Mouse (Mus musculus) cerebellum, postnatal 14 days (tissue): ENCODE results near the gene Prepl.

Source experiments
- DNase-seq, 2 experiments: peaks; one replicate each; pipeline ENCODE4 v3.0.0; 2021; ENCODE audit warnings: mixed read lengths in 2 of 2

Gene Prepl

DNA sequence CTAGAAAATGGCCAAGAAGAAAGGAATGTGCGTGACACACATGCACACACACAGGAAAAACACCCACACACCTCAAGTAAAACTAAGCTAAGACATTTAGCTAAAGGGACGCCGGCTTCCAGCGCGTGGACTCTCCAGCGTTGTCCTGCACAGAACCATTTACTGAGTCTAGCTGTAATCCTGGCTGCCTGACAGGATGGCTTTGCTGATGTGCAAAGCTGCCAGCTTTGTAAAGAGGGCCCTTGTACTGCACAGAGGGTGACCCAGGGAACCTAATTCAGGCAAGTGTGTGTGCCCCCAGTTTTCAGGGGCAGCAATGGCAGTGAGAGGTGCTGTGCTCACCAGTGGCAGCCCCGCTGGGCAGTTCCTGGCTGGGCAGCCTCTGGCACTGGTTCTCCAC is 22.7 kb downstream of the Prepl start:
- DNase-seq, result no peak

DNA sequence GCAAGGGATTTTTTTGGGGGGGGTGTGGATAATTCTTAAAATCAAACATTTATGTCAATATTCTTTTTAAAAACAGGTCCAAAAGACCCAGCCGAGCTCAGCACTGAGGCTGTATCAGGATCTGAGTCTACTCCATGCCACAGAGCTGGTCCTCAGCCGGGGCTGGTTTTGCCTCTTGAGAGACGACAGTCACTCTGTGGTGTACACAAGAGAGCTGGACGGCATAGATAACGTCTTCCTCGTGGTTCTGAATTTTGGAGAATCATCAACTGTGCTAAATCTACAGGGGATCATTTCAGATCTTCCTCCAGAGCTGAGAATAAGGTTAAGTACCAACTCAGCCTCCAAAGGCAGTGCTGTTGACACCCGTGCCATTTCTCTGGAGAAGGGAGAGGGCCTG is 26.5 kb downstream of the Prepl start:
- no peak for DNase-seq

DNA sequence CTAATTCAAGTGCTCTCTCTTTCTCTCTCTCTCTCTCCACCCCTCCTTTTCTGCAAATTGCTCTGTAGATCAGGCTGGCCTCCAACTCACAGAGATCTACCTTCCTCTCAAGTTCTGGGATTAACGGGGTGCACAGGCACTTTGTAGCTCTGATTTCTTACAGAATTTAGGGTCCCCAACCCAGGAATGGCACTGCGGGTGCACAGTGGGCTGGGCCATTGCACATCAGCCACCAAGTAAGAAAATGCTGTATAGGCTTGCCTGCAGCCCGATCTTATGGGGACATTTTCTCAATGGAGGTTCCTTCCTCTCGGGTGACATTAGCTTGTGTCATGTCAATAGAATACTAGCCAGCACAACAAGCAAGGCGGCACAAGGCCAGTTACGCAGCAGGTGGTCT is 30.9 kb downstream of the Prepl start:
- no peak for DNase-seq

DNA sequence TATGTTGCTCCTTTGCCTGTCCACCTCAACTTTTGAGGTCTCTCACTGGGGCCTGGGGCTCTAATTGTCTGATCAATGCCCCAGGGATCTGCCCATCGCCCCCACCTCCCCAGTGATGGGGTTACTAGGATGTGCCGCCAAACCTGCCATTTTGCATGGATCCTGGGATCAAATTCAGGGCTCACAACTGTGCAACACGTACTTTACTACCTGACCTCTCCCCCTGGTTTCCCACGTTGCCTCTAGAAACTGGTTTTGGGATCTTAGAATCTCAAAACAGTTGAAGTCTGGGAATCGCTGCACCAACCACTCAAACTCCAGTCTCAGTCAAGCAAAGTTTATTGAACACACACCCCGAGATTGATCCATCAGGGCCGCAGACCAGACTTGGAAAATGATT is 31.8 kb downstream of the Prepl start:
- DNase-seq, result no peak

DNA sequence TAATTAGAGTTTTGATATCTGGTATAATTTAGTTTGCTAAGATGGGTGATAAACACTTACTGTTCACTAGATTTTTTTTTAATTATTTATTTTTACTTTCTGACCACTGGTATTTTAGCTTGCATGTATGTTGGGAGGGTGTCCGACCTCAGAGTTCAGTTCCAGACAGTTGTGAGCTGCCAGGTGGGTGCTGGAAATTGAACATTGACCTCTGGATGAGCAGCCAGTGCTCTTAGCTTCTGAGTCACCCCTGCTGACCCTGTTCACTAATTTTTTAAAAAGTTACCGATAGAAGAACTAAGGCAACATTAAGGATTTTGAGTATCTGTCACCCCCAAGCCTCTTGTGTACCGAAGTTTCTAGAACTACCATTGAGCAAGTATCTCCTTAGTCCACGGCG is 41.7 kb downstream of the Prepl start:
- DNase-seq, result no peak

DNA sequence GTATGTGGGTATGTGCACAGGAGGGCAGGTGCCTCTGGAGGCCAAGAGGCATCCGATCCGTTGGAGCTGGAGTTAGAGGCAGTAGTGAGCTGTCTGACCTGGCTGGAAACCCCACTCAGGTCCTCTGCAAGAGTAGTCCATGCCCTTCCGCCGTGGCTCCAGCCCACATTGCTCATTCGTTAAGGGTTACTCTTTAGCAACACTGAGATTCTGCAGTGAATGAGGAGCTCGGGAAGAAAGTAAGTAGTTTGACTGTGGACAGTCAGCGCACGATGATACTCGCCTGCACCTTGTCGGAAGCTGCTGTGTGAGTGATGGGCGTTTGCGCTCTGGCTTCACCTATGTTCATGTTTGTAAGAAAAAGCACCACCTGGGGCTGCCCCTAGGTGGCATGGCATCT is 44.9 kb downstream of the Prepl start:
- DNase-seq, result no peak

DNA sequence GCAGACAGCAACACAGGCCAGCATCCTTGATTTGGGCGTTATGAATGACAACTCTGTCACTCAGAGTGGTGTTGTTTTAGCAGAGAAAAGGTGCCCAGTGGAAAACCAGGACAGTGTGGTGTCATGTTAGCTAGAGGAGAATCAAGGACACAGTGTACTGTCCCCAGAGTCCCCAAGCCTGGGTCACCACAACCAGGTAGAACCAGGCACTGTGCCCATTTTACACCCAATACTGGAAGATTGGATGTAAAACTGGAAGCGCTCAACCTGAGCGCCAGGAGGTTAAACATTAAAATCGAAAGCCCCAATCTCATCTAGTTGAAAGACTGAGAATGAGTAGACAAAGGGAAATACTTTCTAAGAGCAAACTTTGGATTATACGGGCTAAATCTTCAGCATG is 45.6 kb downstream of the Prepl start:
- no peak for DNase-seq

DNA sequence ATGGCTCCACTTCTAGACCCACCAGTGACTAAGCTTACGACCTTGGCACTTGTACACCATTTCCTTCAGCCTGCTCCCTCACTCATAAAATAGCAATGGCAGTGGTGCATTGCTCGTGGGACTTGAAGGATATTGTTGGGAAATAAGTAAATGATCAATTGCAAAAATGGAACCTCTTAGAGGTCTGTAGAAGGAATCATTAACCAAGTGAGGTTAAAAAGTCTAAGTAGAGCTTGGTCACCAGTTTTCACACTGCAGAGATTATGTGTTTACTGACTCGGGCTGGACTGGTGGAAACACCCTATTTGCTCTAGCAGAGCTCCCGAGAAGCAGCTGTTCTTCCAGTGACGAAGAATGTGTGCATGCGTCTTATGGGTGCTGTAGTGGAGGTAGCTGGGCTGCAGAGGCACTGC is 46.6 kb downstream of the Prepl start:
- no peak for DNase-seq

DNA sequence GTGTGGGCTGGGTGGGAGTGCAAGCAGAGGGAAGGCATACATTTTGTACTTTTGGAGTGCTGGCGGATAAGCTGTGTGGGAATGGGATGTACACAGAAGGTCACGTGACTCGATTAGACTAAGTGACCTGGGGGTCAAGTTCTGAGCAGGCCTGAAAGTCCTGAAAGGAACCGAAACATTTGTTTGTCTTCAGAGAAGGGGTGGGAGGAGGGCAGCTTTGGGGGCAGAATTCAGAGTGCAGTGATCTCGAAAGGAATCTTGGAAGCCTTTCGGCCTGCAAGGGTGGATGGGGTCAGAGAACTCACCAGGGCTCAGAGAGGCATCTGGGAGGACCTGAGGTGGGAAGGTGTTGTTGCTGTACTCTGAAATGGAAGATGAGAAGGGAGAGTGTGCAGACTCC is 47.6 kb downstream of the Prepl start:
- no peak for DNase-seq

DNA sequence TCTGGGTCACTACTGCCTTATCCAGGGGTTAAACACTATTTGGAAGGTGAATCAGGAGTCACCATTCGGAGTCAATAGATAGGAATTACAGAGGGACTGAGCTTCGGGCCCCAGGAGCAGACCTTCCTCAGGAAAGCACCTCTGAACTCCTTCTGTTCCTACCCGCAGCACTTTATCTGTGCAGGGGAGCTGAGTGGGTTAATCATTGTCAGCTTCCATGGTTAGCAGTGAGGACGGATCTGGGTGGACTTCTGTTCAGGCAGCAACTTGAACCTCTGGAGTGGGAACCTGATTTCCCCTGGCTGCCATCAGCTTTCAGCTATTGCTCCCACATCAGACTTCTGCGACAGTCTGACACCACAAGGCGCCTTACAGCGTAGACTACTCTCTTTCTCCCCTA is 49.1 kb downstream of the Prepl start:
- no peak for DNase-seq

DNA sequence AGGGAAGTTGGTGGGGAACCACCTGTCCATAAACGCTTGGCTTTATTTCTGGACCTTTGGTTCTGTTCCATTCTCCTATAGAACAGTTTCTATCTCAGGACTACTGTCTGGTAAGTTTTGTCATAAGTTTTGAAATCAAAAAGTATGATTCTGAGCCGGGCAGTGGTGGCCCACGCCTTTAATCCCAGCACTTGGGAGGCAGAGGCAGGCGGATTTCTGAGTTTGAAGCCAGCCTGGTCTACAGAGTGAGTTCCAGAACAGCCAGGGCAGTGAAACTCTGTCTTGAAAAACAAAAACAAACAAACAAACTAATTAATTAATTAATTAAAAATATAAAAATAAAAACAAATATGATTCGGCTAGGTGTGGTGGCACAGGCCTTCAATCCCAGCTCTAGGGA is 51.3 kb downstream of the Prepl start:
- no peak for DNase-seq

DNA sequence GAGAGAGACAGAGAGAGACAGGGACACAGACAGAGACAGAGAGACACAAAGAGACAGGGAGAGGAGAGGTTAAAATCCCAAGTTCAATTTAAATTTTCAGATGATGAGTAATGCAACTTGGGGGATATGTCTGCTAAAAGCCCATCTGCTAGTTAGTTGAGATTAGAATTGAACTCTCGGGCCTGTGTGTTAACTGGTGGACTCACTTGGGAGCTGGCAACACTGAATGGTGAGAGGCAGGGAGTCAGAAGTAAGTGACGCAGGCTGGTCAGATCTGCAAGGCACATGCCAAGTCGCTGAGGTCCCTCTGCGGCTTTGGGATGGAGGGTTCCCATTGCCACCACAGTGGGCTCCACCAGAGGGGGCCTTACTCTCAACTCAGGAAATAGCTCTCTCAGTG is 51.7 kb downstream of the Prepl start:
- DNase-seq, result no peak

DNA sequence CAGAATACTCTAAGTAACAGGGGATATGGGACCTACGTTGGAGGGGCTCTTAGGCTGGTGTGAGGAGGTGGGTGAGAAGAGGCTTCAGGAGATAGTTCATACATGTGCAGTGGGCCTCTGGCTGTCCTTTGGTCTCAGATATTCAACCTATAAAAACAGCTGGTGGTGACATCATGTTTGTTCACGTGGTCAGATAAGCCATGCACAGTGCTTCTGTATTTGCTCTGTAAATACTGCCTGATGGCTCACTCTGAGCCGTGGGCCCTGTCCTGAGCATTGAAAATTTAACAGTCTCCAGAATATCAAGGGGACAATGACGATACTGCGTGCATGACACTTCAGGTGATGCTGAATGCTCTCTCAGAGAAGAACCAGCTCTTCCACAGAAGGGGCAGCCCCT is 52.2 kb downstream of the Prepl start:
- DNase-seq, result no peak

DNA sequence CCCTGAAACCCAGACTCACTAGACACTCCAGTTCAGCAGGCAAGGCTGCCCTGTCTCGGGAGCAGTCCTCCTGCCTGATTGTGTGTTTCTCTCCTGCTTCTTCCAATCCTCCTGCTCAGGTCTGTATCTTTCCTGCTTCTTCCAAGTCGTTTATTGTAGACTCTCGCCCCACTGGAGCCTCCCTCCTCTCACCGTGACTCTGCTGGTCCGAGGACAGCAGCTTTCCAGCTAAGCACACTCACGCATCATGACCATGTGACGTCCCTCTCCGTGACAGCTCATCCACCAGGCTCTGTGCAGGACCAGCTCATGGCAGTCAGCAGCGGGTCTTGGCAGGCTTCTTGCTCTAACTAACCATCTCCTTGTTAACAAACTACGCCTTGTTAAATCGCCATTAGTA is 56.0 kb downstream of the Prepl start:
- DNase-seq, result peak; percentile 56 to 59

DNA sequence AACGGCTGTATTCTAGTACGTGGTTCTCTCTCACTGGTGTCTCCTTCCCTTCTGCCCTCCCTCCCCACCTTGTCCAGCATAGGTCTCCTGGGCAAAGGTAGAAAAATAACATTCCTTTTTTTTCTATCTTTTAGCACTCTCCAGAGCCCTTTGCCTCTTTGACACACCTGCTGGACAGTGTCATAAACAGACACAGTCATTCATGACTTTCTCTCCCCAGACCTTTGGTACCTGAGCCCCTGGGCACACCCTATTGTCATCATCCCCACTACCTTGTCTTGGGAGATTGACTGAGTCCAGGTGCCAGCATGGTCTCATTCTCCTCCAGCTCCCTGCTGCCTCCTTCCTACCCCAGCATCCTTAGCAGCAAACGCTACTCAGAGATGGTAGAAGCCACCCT is 57.0 kb downstream of the Prepl start:
- no peak for DNase-seq

DNA sequence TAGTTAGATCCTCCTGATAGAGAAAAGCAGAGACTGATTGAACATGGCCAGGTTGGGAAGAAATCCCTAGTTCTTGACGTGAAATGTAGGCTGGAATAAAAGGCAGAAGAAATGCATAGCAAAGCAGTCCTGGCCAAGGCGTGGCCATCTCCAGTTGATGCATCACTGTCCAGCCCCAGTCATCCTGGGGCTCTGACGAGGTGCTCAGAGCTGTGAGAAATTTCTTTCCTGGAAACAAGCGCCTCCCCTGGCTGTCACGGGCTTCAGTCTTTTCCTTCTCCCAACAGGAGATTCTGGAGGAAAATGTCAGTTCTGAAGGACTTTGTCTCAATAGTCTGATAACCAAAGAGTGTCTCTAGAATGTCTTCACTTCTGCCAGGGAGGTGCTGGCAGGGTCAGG is 59.4 kb downstream of the Prepl start:
- DNase-seq, result no peak

DNA sequence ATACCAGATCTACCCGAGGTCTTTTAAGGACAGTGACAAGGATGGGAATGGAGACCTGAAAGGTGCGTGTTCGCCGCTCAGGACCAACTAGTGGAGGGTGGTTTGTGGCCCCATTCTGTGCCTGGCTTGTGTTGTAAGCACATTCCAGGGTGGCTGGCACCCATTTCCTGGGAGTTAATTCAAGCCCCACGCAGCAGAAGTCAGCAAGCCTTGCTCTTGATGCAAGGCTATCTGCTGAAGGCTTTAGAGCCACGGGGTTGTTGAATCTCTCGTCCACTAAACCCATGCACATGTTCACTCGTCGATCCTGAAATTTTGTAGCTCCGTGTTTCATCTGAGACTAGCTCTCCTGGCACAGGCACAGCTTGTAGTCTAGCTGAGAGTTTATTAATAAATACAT is 61.2 kb downstream of the Prepl start:
- DNase-seq, result no peak

DNA sequence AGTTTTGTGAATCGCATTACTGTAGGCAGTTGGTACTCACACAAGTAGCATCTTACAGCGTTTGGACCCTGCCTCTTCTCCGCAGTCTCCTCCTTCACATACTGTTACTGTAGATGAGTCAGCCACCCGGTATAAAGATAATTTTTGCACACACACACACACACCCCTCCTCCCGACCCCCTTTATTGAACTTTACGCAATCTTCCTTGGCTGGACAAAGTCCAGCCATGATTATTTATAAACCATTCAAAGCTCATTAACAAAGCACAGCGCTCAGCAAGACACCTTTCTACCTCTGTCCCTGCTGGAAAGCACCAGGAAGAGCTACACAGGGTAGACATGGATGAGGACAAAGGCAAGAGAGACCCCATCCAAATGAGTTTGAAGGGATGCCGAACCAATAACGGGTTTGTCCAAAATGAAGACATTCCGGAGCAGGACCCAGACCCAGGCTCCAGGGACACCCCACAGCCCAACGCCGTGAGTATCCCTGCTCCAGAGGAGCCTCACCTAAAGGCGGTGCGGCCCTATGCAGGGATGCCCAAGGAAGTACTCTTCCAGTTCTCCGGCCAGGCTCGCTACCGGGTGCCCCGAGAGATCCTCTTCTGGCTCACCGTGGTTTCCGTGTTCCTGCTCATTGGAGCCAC is 61.8 kb downstream of the Prepl start, which contains the start of gene Slc3a1:
Gene Slc3a1, plus strand, starts transcription at position 284 of the 647 bp plus-strand sequence.
- DNase-seq, result no peak

DNA sequence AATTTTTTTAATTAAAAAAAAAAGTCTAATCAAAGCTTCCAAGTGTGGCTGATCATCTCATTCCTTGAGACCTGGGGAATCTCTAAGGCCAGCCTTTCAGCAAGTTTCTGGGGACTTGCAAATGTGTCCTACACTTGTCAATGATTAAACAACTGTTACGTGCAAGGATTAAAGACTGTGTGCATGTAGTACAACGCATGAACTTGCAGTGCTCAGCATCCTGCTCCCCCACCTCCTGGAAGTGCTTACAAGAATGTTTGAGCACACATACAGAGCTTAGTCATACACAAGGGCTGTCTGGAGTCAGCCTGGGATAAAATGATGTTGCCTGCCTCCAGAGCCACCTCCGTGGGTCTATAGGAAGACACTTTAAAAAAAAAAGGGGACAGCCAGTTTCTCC is 62.8 kb downstream of the Prepl start:
- DNase-seq, result no peak

DNA sequence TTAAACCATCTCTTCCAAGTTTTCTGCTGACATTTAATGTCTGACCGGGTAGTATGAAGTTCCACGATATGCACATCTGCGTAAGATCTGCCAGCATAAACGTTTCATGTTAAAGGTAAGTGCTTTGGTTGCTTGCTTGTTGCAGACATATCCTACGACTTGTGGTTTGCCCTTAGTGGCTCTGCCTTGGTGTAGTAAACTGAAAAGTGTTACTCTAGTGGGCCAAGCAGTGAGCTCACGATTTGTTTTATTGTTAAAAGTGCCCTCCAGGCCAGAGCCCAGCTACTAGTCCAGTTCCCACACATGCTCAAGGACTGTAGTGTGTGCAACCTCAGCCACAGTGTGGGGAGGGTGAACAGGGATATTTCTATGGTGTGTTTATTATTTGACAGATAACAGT is 63.6 kb downstream of the Prepl start:
- DNase-seq, result no peak

DNA sequence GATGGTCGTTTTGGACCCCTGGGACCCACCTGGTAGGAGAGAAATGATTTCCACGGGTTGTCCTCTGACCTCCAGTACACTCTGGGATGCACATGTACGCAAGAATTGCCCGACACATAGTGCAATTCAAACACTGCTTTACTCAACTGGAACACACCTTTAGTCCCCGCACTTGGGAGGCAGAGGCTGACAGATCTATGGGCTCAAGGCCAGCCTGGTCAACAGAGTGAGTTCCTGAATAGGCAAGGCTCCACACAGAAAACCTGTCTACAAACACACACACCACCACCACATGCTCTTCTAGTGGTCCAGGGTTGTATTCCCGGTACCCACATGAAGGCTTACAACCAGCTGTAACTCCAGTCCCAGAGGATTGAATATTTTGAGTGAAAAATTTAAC is 64.9 kb downstream of the Prepl start:
- DNase-seq, result no peak

DNA sequence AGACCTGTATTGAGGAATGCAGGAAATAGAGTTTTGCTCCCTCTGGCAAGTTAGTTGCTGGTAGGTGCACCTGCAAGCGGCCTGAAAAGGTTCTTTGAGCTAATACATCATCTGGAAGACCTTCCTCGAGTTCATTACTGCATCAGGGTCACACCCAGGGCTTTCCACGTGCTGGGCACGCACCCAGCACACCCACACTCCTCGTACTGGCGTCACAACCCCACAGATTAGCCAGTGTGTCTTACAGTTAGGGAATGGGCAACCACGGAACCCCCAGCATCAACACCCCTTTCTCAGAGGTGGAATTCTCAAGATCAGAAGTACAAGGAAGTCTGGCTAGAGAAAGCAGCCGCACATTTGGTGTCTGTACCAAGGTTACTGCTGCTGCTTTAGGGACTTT is 65.8 kb downstream of the Prepl start:
- DNase-seq, result no peak

DNA sequence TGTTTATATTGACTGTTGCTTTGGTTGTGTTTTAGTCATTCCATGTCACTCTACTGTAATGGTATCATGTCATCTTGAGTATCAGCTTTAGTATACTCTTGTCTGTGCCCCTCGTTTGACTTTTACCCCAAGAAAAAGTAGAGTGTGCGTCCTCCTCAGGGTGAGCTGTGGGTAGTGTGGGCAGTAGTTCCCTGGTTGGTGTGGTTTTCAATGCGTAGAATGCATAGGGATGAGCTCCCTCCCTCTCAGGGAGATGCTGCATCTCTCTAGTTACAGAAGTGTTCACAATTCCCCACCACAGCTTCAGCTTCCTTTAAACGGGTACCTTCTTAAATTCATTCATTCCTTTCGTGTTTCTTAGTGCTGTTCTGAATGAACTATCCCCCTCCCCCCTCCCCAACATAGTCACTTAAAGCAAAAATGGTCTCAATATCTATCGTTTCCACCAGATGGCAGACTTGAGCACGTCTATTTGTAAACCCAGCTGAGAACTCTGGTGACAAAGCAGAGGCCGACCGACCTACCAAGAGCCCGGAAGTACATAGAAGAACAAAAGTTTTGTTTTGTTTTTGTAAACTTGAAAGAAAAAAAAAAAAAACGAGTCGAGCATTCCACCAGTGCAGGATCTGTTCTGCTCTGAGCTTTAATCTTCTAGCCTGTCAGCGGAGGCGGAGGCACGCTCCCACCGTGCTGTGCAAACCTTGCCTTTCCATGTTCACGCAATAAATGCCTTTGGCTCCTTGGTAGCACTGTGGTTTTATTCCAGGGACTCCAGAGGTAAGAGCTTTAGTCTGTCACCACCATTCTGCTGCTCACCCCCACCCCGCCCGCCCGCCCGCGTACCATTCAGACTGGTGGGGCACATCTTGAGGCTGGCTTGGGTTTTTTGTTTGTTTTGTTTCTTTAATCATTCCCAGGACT is 66.5 kb downstream of the Prepl start:
- DNase-seq, result peak; percentile 73 to 77

DNA sequence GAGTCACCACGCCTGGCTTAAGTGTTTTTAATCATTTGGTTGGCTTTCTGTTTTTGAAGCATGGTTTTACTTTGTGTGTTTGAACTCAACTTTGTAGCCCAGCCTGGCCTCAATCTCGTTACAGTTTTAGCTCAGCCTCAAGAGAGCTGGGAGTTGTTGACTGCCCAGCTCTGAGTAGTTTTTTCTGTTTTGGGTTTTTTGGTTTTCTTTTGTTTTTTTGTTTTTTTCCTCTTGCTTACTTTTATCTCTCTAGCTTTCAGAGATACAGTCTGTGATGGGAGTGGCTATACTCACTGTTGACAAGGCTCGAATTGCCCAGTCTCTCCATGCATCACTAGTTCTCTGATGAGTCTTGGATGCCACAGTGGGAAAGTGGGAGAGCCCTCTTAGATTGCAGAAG is 69.7 kb downstream of the Prepl start:
- DNase-seq, result no peak

DNA sequence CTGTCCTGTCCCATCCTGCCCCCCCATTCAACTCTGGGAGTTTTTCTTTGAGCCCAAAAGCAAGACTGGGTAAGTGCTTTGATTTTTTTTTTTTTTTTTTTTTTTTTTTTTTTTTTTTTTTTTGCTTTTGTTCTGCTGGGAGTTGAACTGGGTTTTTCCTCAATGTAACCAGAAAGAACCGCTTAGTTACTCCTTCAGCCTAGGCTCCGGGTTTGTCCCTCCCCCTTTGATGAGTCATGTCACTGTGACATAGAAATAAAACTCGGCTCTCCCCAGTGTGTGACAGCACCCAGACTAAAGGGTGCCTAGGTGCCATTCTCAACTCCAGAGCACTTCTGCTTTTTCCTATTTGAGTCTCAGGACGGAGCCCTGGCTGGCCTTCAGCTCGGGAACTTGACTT is 71.2 kb downstream of the Prepl start:
- DNase-seq, result no peak
